Mouse (Mus musculus): ENCODE data around the gene Flcn. TPM values are rescaled to one million over a fixed set of nuclear protein-coding genes. Genes with fewer than 3 reads are reported as not detected.
A peak's percentile ranks its signal among the peaks of the same experiment; 100 is the strongest.

The Flcn gene
- polyA plus RNA-seq, 1 experiment from 2014 or later = 26.5 TPM

DNA sequence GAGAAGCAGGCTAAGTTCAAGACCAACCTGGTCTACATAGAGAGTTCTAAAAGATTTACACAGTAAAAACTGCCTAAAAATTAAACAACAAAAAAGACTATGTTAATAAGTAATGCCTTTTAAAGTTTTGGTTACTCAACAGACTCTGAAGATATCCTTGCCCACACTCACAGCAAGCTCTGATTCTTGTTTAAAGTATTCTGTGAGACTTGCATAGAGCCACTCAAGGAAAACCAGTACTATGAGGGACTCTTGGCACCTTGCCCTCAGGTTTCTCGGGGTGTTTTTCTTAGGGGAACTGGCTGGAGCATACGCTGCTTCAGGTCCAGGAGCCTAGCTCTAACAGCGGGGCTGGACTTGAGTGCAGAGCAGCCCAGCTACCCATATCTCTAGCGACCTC lies 30.4 kb downstream of the Flcn start:
- no peak overlapping the region for H3K4me3 ChIP-seq
- H3K4me1 ChIP-seq (replicated peaks) = peaks cover 13% of the 10 kb centered on the region
- H3K4me2 ChIP-seq = no peak overlapping the region
- H3K27ac ChIP-seq (ENCODE audit: poor library complexity, severe bottlenecking) = no peak overlapping the region
- H3K27me3 ChIP-seq (replicated peaks) = no peaks in the 10 kb centered on the region
- H3K9me3 ChIP-seq (replicated peaks) = no peaks in the 10 kb centered on the region
- 79% methylated on average over 4 of the region's 4 CpGs for WGBS
- peaks cover 41% of the 10 kb centered on the region for H3K36me3 ChIP-seq
- ATAC-seq (ENCODE audit: insufficient number of reproducible peaks, low FRiP score) = no peak
- H3K9ac ChIP-seq = no peak overlapping the region

- Histone ChIP-seq H3K9ac (no peak overlapping the region), H3K9me3 (replicated peaks) (no peaks in the 10 kb centered on the region), H3K27me3 (replicated peaks) (no peaks in the 10 kb centered on the region), H3K36me3 (peaks cover 47% of the 10 kb centered on the region), H3K4me1 (replicated peaks) (peaks cover 13% of the 10 kb centered on the region), H3K4me3 (no peak overlapping the region), H3K27ac (ENCODE audit: poor library complexity, severe bottlenecking) (no peak overlapping the region), H3K4me2 (no peak overlapping the region)
- 0 out of 2 replicates have a peak, but pooled peaks have one; percentile 22 for ATAC-seq (ENCODE audit: insufficient number of reproducible peaks, low FRiP score)
- 64% methylated on average over 1 of the region's 1 CpGs for WGBS
Observed at GRCm38 (mm10) chr11:59778874-59779223, 31.0 kb downstream of the Flcn start.

DNA sequence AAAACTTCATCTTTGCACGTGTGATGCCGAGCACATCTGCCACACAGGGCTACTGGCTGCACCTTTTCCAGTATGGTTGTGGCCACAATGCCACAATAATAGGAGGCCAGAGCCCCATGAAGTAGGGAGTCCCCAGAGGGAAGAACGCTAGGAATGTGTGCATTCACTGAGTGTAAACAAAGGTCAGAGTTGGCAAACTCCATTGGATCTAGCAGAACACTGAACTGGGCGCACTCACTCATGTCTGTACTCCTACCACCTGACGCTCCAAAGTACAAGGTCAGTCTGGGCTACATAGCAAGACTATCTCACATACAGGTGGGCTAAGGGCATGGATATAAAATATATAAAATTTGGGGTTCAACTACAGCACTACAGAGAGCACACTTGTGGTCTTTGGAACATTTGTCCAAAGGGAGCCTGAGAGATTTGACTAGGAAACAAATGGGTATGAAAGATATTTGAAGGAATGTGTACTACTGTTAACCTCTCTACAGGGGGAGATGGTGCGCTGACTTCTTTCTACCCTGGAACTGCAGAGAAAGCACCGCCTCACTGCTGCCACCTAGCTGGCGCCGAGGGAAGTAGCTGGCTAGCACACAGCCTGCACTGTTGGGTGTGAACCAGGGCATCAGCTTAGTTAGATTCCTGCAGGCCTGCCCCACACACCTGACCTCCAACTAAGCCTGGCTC lies 31.5 kb downstream of the Flcn start:
- no peaks in the 10 kb centered on the region for H3K9me3 ChIP-seq (replicated peaks)
- no peaks in the 10 kb centered on the region for H3K27me3 ChIP-seq (replicated peaks)
- no peak overlapping the region for H3K4me3 ChIP-seq
- H3K9ac ChIP-seq = no peak overlapping the region
- H3K36me3 ChIP-seq = peaks cover 52% of the 10 kb centered on the region
- H3K4me2 ChIP-seq = no peak overlapping the region
- peak; percentile 48; the same call in 1 of the 2 replicates for ATAC-seq (ENCODE audit: insufficient number of reproducible peaks, low FRiP score)
- peaks cover 13% of the 10 kb centered on the region for H3K4me1 ChIP-seq (replicated peaks)
- no peak overlapping the region for H3K27ac ChIP-seq (ENCODE audit: poor library complexity, severe bottlenecking)
- 56% methylated on average over 9 of the region's 9 CpGs for WGBS

GRCm38 (mm10) chr11:59777259-59777658 lies 32.6 kb downstream of the Flcn start:
- Histone ChIP-seq H3K4me1 (replicated peaks) (peaks cover 10% of the 10 kb centered on the region), H3K36me3 (peaks cover 62% of the 10 kb centered on the region), H3K4me3 (no peak overlapping the region), H3K27me3 (replicated peaks) (no peaks in the 10 kb centered on the region), H3K27ac (ENCODE audit: poor library complexity, severe bottlenecking) (no peak overlapping the region), H3K9me3 (replicated peaks) (no peaks in the 10 kb centered on the region), H3K4me2 (no peak overlapping the region), H3K9ac (no peak overlapping the region)
- no peak for ATAC-seq (ENCODE audit: insufficient number of reproducible peaks, low FRiP score)
- 82% methylated on average over 5 of the region's 5 CpGs for WGBS

GRCm38 (mm10) chr11:59775435-59776148 lies 34.2 kb downstream of the Flcn start:
- WGBS = 83% methylated on average over 13 of the region's 13 CpGs
- Histone ChIP-seq H3K4me2 (no peak overlapping the region), H3K4me3 (no peak overlapping the region), H3K27me3 (replicated peaks) (no peaks in the 10 kb centered on the region), H3K9me3 (replicated peaks) (no peaks in the 10 kb centered on the region), H3K27ac (ENCODE audit: poor library complexity, severe bottlenecking) (no peak overlapping the region), H3K36me3 (peaks cover 78% of the 10 kb centered on the region), H3K4me1 (replicated peaks) (peaks cover 10% of the 10 kb centered on the region), H3K9ac (no peak overlapping the region)
- ATAC-seq (ENCODE audit: insufficient number of reproducible peaks, low FRiP score) = no peak

- no peak overlapping the region for H3K27ac ChIP-seq (ENCODE audit: poor library complexity, severe bottlenecking)
- no peak for ATAC-seq (ENCODE audit: insufficient number of reproducible peaks, low FRiP score)
- peaks cover 9% of the 10 kb centered on the region for H3K4me1 ChIP-seq (replicated peaks)
- no peak overlapping the region for H3K9ac ChIP-seq
- 76% methylated on average over 4 of the region's 4 CpGs for WGBS
- H3K36me3 ChIP-seq = peaks cover 88% of the 10 kb centered on the region
- no peak overlapping the region for H3K4me3 ChIP-seq
- H3K4me2 ChIP-seq = no peak overlapping the region
- no peaks in the 10 kb centered on the region for H3K9me3 ChIP-seq (replicated peaks)
- H3K27me3 ChIP-seq (replicated peaks) = no peaks in the 10 kb centered on the region
Observed at GRCm38 (mm10) chr11:59774522-59774921, 35.3 kb downstream of the Flcn start.

GRCm38 (mm10) chr11:59772902-59773301 lies 36.9 kb downstream of the Flcn start:
- WGBS = 72% methylated on average over 4 of the region's 4 CpGs
- Histone ChIP-seq H3K9me3 (replicated peaks) (no peaks in the 10 kb centered on the region), H3K27ac (ENCODE audit: poor library complexity, severe bottlenecking) (no peak overlapping the region), H3K4me1 (replicated peaks) (peaks cover 16% of the 10 kb centered on the region), H3K4me3 (no peak overlapping the region), H3K9ac (no peak overlapping the region), H3K27me3 (replicated peaks) (no peaks in the 10 kb centered on the region), H3K4me2 (no peak overlapping the region), H3K36me3 (peaks cover 95% of the 10 kb centered on the region)
- ATAC-seq (ENCODE audit: insufficient number of reproducible peaks, low FRiP score) = no peak

GRCm38 (mm10) chr11:59772291-59772690 lies 37.5 kb downstream of the Flcn start:
- 79% methylated on average over 2 of the region's 2 CpGs for WGBS
- Histone ChIP-seq H3K4me2 (no peak overlapping the region), H3K27ac (ENCODE audit: poor library complexity, severe bottlenecking) (no peak overlapping the region), H3K27me3 (replicated peaks) (no peaks in the 10 kb centered on the region), H3K9me3 (replicated peaks) (no peaks in the 10 kb centered on the region), H3K9ac (no peak overlapping the region), H3K4me1 (replicated peaks) (peaks cover 16% of the 10 kb centered on the region), H3K4me3 (no peak overlapping the region), H3K36me3 (peaks cover 96% of the 10 kb centered on the region)
- no peak for ATAC-seq (ENCODE audit: insufficient number of reproducible peaks, low FRiP score)

DNA sequence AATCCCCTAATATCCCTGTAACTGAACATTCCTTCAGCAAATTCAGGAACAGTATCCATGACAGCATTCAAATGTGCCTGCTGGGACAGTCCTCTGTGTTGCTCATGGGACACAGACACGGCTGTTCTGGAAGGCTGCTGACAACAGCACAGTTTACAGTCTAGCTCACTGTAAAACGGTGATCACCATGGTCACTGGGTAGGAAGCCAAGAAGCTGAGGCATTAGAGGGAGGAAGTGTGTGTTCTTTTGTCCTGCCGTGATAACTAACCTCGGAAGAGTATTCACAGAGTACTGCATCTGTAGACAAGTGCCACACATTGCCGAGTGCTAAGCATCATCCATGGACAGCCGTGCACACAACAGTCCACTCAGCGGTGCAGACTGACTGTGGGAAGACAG lies 39.1 kb downstream of the Flcn start:
- no peak overlapping the region for H3K4me2 ChIP-seq
- 69% methylated on average over 7 of the region's 7 CpGs for WGBS
- no peaks in the 10 kb centered on the region for H3K27me3 ChIP-seq (replicated peaks)
- no peak for ATAC-seq (ENCODE audit: insufficient number of reproducible peaks, low FRiP score)
- no peak overlapping the region for H3K9ac ChIP-seq
- no peaks in the 10 kb centered on the region for H3K9me3 ChIP-seq (replicated peaks)
- H3K4me1 ChIP-seq (replicated peaks) = peaks cover 16% of the 10 kb centered on the region
- no peak overlapping the region for H3K4me3 ChIP-seq
- no peak overlapping the region for H3K27ac ChIP-seq (ENCODE audit: poor library complexity, severe bottlenecking)
- peaks cover 94% of the 10 kb centered on the region for H3K36me3 ChIP-seq

DNA sequence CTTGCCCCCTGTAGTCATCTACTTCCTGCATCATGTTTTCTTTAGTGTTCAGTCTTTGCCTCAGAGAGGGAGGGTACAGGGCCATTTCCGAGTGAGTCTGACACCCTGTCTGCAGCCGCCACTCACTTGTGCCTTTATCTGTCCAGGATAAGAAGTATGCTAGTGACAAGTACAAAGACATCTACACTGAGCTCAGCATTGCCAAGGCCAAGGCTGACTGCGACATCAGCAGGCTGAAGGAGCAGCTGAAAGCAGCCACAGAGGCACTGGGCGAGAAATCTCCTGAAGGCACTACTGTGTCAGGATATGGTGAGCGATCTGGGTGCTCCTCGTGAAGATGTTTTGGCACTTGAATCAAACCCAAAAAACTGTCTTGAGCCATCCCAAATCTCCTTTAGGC lies 40.1 kb downstream of the Flcn start:
- Histone ChIP-seq H3K27ac (ENCODE audit: poor library complexity, severe bottlenecking) (peak overlapping the region; percentile 22), H3K4me2 (no peak overlapping the region)

DNA sequence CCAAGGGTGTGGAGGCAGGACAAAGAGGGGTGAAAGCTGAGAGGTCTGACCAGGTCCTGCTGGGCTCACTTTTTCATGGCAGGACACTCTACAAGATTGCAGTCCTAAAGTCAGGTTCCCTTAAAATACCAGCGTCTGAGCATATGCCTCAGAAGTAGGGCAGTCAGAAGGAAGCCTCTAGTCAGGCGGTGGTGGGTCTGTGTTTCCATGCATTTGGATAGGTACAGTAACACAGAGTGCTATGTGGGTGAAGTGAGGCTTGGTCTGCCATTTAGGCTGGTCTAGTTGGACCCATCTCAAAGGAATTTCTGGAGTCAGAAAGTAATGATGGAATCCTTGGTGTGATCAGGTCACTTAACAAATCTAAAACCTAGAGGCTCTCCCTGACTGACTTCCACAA lies 40.5 kb downstream of the Flcn start:
- H3K27me3 ChIP-seq (replicated peaks) = no peaks in the 10 kb centered on the region
- peak overlapping the region; percentile 22 for H3K27ac ChIP-seq (ENCODE audit: poor library complexity, severe bottlenecking)
- 0 out of 2 replicates have a peak, but pooled peaks have one; percentile 13 for ATAC-seq (ENCODE audit: insufficient number of reproducible peaks, low FRiP score)
- peaks cover 95% of the 10 kb centered on the region for H3K36me3 ChIP-seq
- WGBS = 84% methylated on average over 2 of the region's 2 CpGs
- no peak overlapping the region for H3K4me3 ChIP-seq
- H3K9me3 ChIP-seq (replicated peaks) = no peaks in the 10 kb centered on the region
- no peak overlapping the region for H3K4me2 ChIP-seq
- H3K4me1 ChIP-seq (replicated peaks) = peaks cover 16% of the 10 kb centered on the region
- no peak overlapping the region for H3K9ac ChIP-seq

More for the DNA sequence above, 40.1 kb downstream of the Flcn start:
- H3K4me3 ChIP-seq = no peak overlapping the region
- H3K9me3 ChIP-seq (replicated peaks) = no peaks in the 10 kb centered on the region
- peaks cover 95% of the 10 kb centered on the region for H3K36me3 ChIP-seq
- peak; percentile 49 for ATAC-seq (ENCODE audit: insufficient number of reproducible peaks, low FRiP score)
- no peak overlapping the region for H3K9ac ChIP-seq
- H3K27me3 ChIP-seq (replicated peaks) = no peaks in the 10 kb centered on the region
- H3K4me1 ChIP-seq (replicated peaks) = peaks cover 16% of the 10 kb centered on the region
- 29% methylated on average over 6 of the region's 6 CpGs for WGBS
